22 mouse cellular contexts compared by ENCODE assay signal in the genomic region with DNA sequence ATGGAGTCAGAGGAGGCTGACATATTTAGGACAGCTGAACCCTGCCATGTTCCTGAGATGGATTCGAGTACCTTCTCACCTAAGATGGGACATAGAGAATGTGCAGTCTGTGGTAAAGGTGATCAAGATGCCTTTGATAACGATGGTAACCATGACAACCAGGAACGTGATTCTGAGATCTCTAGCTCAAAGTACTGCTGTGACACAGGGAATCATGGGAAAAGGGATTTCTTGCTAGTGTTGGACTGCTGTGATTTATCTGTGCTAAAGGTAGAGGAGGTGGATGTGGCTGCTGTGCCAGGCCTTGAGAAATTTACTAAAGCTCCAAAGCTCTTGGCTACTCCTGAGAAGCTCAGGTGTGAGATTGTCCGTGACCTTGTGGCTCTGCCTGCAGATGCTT. TPM values are rescaled to one million over a fixed set of nuclear protein-coding genes. Genes with fewer than 3 reads are reported as not detected.
A peak's percentile ranks its signal among the peaks of the same experiment; 100 is the strongest.
DNase-seq lines count a peak whose midpoint lies in the region; ATAC-seq lines count a peak whose summit lies in the region.
"Had no signal": no experiment of that assay in that cellular context is flagged by ENCODE, and none has a peak within 500 bp of the region (broad histone marks: within the 10 kb centered on the region; RNA-seq: fewer than 3 reads in every experiment).

No protein-coding gene starts in this region.

- no peaks in the 10 kb centered on the region; the same call in 1 of the 2 replicates for H3K36me3 ChIP-seq in forebrain, embryonic 13.5 days (ENCODE audit: poor library complexity, severe bottlenecking)
- H3K36me3 ChIP-seq in forebrain, embryonic 11.5 days (ENCODE audit: control insufficient read depth, insufficient read depth, low read length): no peaks in the 10 kb centered on the region
- H3K36me3 ChIP-seq in hindbrain, embryonic 15.5 days: no peaks in the 10 kb centered on the region
- H3K36me3 ChIP-seq in hindbrain, embryonic 12.5 days: no peaks in the 10 kb centered on the region
- H3K36me3 ChIP-seq in neural tube, embryonic 13.5 days: 0 out of 2 replicates have a peak, but pooled peaks cover 4% of the 10 kb centered on the region
- no peaks in the 10 kb centered on the region for H3K36me3 ChIP-seq in kidney, embryonic 14.5 days (ENCODE audit: control insufficient read depth, insufficient read depth, low read length)
- H3K36me3 ChIP-seq: heart, embryonic 15.5 days; liver, embryonic 13.5 days had no signal

- H3K4me1 ChIP-seq in forebrain, embryonic 13.5 days: 0 out of 2 replicates have a peak, but pooled peaks cover 5% of the 10 kb centered on the region
- H3K4me1 ChIP-seq in forebrain, embryonic 11.5 days (replicated peaks; ENCODE audit: control insufficient read depth, insufficient read depth, low read length): no peaks in the 10 kb centered on the region
- peaks cover 11% of the 10 kb centered on the region; the same call in 1 of the 2 replicates for H3K4me1 ChIP-seq in hindbrain, embryonic 15.5 days (replicated peaks)
- 0 out of 2 replicates have a peak, but pooled peaks cover 5% of the 10 kb centered on the region for H3K4me1 ChIP-seq in hindbrain, embryonic 12.5 days
- peaks cover 21% of the 10 kb centered on the region for H3K4me1 ChIP-seq in neural tube, embryonic 13.5 days (replicated peaks)
- no peaks in the 10 kb centered on the region for H3K4me1 ChIP-seq in kidney, embryonic 14.5 days (ENCODE audit: control insufficient read depth, insufficient read depth, low read length)
- H3K4me1 ChIP-seq: heart, embryonic 15.5 days; liver, embryonic 13.5 days had no signal

- H3K9me3 ChIP-seq in forebrain, embryonic 13.5 days (replicated peaks): no peaks in the 10 kb centered on the region
- no peaks in the 10 kb centered on the region for H3K9me3 ChIP-seq in forebrain, embryonic 11.5 days (ENCODE audit: control insufficient read depth, low read length)
- H3K9me3 ChIP-seq in hindbrain, embryonic 15.5 days: no peaks in the 10 kb centered on the region
- H3K9me3 ChIP-seq in hindbrain, embryonic 12.5 days (replicated peaks): no peaks in the 10 kb centered on the region
- no peaks in the 10 kb centered on the region for H3K9me3 ChIP-seq in neural tube, embryonic 13.5 days
- H3K9me3 ChIP-seq in kidney, embryonic 14.5 days (ENCODE audit: control insufficient read depth, low read length): no peaks in the 10 kb centered on the region
- H3K9me3 ChIP-seq: heart, embryonic 15.5 days; limb, embryonic 13.5 days; liver, embryonic 13.5 days had no signal

- no peak for DNase-seq in forebrain, embryonic 11.5 days (ENCODE audit: low spot score)
- peak; percentile 30 for DNase-seq in brain, adult 2 months (ENCODE audit: low read depth, low spot score)
- DNase-seq in adipocyte (ENCODE audit: low spot score): no peak
- DNase-seq: adrenal gland, postnatal 25 days; cerebellum, adult 2 months; cerebellum, postnatal 36 days; heart, postnatal 4 days; kidney, adult 11 months; liver, embryonic 13.5 days; lung, embryonic 14.5 days; lung, postnatal 36 days; thymus, postnatal 14 days had no signal

- ATAC-seq in forebrain, embryonic 13.5 days: peak; percentile 4; the same call in 1 of the 2 replicates
- no peak for ATAC-seq in forebrain, embryonic 11.5 days (replicated peaks; ENCODE audit: low FRiP score)
- no peak for ATAC-seq in hindbrain, embryonic 15.5 days (ENCODE audit: low FRiP score, low read depth)
- ATAC-seq in hindbrain, embryonic 12.5 days (ENCODE audit: low FRiP score): no peak
- ATAC-seq in neural tube, embryonic 13.5 days (ENCODE audit: low read depth): no peak
- no peak for ATAC-seq in kidney, embryonic 14.5 days (ENCODE audit: low FRiP score, low TSS enrichment)
- ATAC-seq: activated CD4-positive, CD25-positive, alpha-beta regulatory T cell, adult 4 months had no signal

- whole genome bisulfite sequencing in forebrain, embryonic 13.5 days: 67% methylated on average over 4 of the region's 4 CpGs
- WGBS in forebrain, embryonic 11.5 days: 82% methylated on average over 4 of the region's 4 CpGs
- 63% methylated on average over 4 of the region's 4 CpGs for WGBS in hindbrain, embryonic 15.5 days
- 79% methylated on average over 4 of the region's 4 CpGs for WGBS in hindbrain, embryonic 12.5 days
- WGBS in neural tube, embryonic 13.5 days: 77% methylated on average over 4 of the region's 4 CpGs
- 78% methylated on average over 4 of the region's 4 CpGs for WGBS in kidney, embryonic 14.5 days

- H3K4me2 ChIP-seq in forebrain, embryonic 13.5 days: no peak overlapping the region
- no peak overlapping the region for H3K4me2 ChIP-seq in forebrain, embryonic 11.5 days (ENCODE audit: low read depth, low read length, severe bottlenecking)
- no peak overlapping the region for H3K4me2 ChIP-seq in hindbrain, embryonic 15.5 days
- no peak overlapping the region for H3K4me2 ChIP-seq in hindbrain, embryonic 12.5 days (replicated peaks)
- peak overlapping the region; percentile 13; the same call in 1 of the 2 replicates for H3K4me2 ChIP-seq in neural tube, embryonic 13.5 days
- H3K4me2 ChIP-seq in kidney, embryonic 14.5 days (replicated peaks; ENCODE audit: low read depth, low read length): no peak overlapping the region
- H3K4me2 ChIP-seq: heart, embryonic 15.5 days; limb, embryonic 13.5 days; liver, embryonic 13.5 days; lung, embryonic 14.5 days had no signal

- H3K9ac ChIP-seq in forebrain, embryonic 13.5 days: no peak overlapping the region
- H3K9ac ChIP-seq in forebrain, embryonic 11.5 days (ENCODE audit: low read length): no peak overlapping the region
- no peak overlapping the region for H3K9ac ChIP-seq in hindbrain, embryonic 15.5 days
- no peak overlapping the region for H3K9ac ChIP-seq in hindbrain, embryonic 12.5 days
- no peak overlapping the region for H3K9ac ChIP-seq in neural tube, embryonic 13.5 days
- H3K9ac ChIP-seq in kidney, embryonic 14.5 days (ENCODE audit: low read depth, low read length): no peak overlapping the region
- H3K9ac ChIP-seq: heart, embryonic 15.5 days; limb, embryonic 13.5 days; liver, embryonic 13.5 days; lung, embryonic 14.5 days had no signal

- no peak overlapping the region for H3K27ac ChIP-seq in forebrain, embryonic 13.5 days
- no peak overlapping the region for H3K27ac ChIP-seq in forebrain, embryonic 11.5 days (ENCODE audit: low read depth, low read length)
- peak overlapping the region; percentile 47 for H3K27ac ChIP-seq in hindbrain, embryonic 15.5 days (replicated peaks)
- H3K27ac ChIP-seq in hindbrain, embryonic 12.5 days: no peak overlapping the region
- peak overlapping the region; percentile 72 for H3K27ac ChIP-seq in neural tube, embryonic 13.5 days (replicated peaks)
- H3K27ac ChIP-seq in kidney, embryonic 14.5 days (ENCODE audit: low read depth, low read length): no peak overlapping the region
- H3K27ac ChIP-seq: heart, embryonic 15.5 days; kidney, postnatal 0 days; limb, embryonic 13.5 days; liver, embryonic 13.5 days had no signal

- H3K4me3 ChIP-seq in forebrain, embryonic 13.5 days: no peak overlapping the region
- no peak overlapping the region for H3K4me3 ChIP-seq in forebrain, embryonic 11.5 days (ENCODE audit: low read depth, low read length)
- no peak overlapping the region for H3K4me3 ChIP-seq in hindbrain, embryonic 15.5 days
- H3K4me3 ChIP-seq in hindbrain, embryonic 12.5 days: no peak overlapping the region
- no peak overlapping the region for H3K4me3 ChIP-seq in neural tube, embryonic 13.5 days
- H3K4me3 ChIP-seq in kidney, embryonic 14.5 days (ENCODE audit: low read length): no peak overlapping the region
- H3K4me3 ChIP-seq: heart, embryonic 15.5 days; limb, embryonic 13.5 days; liver, embryonic 13.5 days; myocyte had no signal

- H3K27me3 ChIP-seq in forebrain, embryonic 13.5 days: no peaks in the 10 kb centered on the region
- H3K27me3 ChIP-seq in forebrain, embryonic 11.5 days (ENCODE audit: control insufficient read depth, insufficient read depth, low read length): no peaks in the 10 kb centered on the region
- H3K27me3 ChIP-seq in hindbrain, embryonic 15.5 days: no peaks in the 10 kb centered on the region
- H3K27me3 ChIP-seq in hindbrain, embryonic 12.5 days: no peaks in the 10 kb centered on the region
- H3K27me3 ChIP-seq in neural tube, embryonic 13.5 days: no peaks in the 10 kb centered on the region
- no peaks in the 10 kb centered on the region for H3K27me3 ChIP-seq in kidney, embryonic 14.5 days (ENCODE audit: control insufficient read depth, insufficient read depth, low read length)
- H3K27me3 ChIP-seq: heart, embryonic 15.5 days; limb, embryonic 13.5 days; liver, embryonic 13.5 days had no signal

RNA-seq across cellular contexts. Expression of a gene that starts 50.7 kb away (rescaled TPM):
- 23.9 and 29.9 TPM in 2 replicates for polyA plus RNA-seq in forebrain, embryonic 13.5 days (2015; fragmentation: Nextera tagmentation; extraction: Ambion mirVana)
- polyA plus RNA-seq in forebrain, embryonic 11.5 days (2014; fragmentation: Nextera tagmentation; extraction: Ambion mirVana): 36.1 and 38.9 TPM in 2 replicates
- polyA plus RNA-seq in hindbrain, embryonic 15.5 days (2015; fragmentation: Nextera tagmentation; extraction: Ambion mirVana): 27.7 and 34.6 TPM in 2 replicates
- 47.6 and 68.4 TPM in 2 replicates for polyA plus RNA-seq in hindbrain, embryonic 12.5 days (2016; fragmentation: Nextera tagmentation; extraction: Ambion mirVana)
- 77.8 and 87.6 TPM in 2 replicates for polyA plus RNA-seq in neural tube, embryonic 13.5 days (2015; fragmentation: Nextera tagmentation; extraction: Ambion mirVana)
- 132 and 153 TPM in 2 replicates for polyA plus RNA-seq in kidney, embryonic 14.5 days (2014; fragmentation: Nextera tagmentation; extraction: Ambion mirVana)

Comparison
In these comparisons a context has a peak if more than half of its experiments do, and no peak if none do; other contexts are left out.
1. H3K27ac ChIP-seq: peak in hindbrain, embryonic 15.5 days (single experiment) and neural tube, embryonic 13.5 days (single experiment); none in forebrain, embryonic 13.5 days (single experiment), forebrain, embryonic 11.5 days (single experiment), hindbrain, embryonic 12.5 days (single experiment) and kidney, embryonic 14.5 days (single experiment).